Mouse (Mus musculus) bone marrow macrophage, adult 2 months (primary cell): Measurements from ENCODE around the gene Vps45. TPM values are rescaled to one million over a fixed set of nuclear protein-coding genes. Genes with fewer than 3 reads are reported as not detected.

Experiments used
- H3K27ac ChIP-seq: 2 replicates; pipeline ENCODE4 v1.5.1; 2012; ENCODE audit warnings: low read depth, low read length; ENCODE audit not compliant: insufficient read depth
- H3K4me1 ChIP-seq: 2 replicates; pipeline ENCODE4 v1.6.1; 2012; ENCODE audit warnings: low read length; ENCODE audit not compliant: control insufficient read depth, insufficient read depth
- H3K4me3 ChIP-seq: 2 replicates; pipeline ENCODE4 v1.5.1; 2012; ENCODE audit warnings: mild to moderate bottlenecking, low read length, moderate library complexity; ENCODE audit not compliant: insufficient read depth
- CTCF ChIP-seq: IDR thresholded peaks from 2 replicates; pipeline ENCODE4 v1.5.1; 2012; ENCODE audit warnings: low read depth, mild to moderate bottlenecking, low read length, moderate library complexity
- POLR2A ChIP-seq: IDR thresholded peaks from 2 replicates; pipeline ENCODE4 v1.6.1; 2012; ENCODE audit warnings: mild to moderate bottlenecking, low read depth, low read length, borderline replicate concordance
- polyA plus RNA-seq: library from polyadenylated mRNA; stranded (reverse); fragments of >200 nt; gene quantifications from 2 replicates; pipeline ENCODE4 v1.2.4, GENCODE M21; 2012; ENCODE audit not compliant: missing spikeins, insufficient read depth, insufficient read length

The Vps45 gene
- polyA plus RNA-seq, 1 experiment: 22.9 TPM

DNA sequence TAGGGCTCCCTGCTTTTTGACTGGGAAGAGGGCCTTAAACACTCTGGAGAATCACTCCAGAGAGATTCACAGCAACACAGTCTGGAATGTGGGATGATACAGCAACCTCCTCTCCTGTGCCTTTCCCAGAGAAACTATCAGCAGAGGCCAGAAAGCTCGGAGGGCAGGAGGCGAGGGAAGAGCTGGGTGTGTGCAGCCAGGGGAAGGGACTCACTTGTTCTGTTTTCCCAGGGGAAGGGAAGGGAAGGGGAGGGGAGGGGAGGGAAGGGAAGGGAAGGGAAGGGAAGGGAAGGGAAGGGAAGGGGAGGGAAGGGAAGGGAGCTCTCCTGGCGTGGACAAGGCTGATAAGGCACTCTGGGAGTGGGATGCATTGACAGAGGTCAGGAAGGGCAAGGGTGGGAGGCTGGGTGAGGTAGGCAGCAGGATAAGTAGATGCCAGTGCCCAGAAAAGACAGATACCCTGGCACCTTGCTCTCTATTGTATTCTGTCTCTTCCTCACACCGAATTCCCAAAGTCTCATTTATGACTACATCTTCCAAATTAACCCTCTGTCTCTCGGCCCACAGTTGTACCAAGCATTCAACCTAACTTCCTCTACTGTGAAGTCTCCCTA, 65.2 kb downstream of the Vps45 start:
- Histone ChIP-seq H3K27ac (peak overlapping the region; percentile 98), H3K4me3 (peak overlapping the region; percentile 92), H3K4me1 (peaks cover 65% of the 10 kb centered on the region)
- TF ChIP-seq CTCF (no peak), POLR2A (no peak)

DNA sequence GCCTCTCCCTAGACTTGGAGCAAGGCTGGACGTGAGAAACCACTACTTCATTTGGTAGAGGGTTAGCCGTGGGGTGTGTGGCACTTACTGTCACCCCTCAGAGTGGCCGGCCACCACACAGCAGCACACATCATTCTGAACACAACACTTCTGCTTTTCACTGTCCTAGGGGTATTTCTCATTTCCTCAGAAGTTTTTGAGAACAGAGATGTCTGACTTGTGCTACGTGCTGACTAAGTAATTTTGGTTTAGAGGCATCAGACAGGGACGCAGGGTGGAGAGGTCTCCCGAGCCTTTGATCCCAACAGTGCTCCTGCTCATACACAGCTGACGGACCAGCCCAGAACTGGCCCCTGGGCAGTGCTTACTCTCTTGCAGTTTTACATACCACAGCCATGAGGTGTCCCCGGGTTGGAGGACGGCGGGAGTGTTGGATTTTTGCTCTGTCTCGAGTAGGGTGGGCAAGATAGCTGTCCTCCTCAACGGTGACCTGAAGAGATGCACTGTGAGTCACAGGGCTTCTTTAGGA, 67.8 kb downstream of the Vps45 start:
- Histone ChIP-seq H3K27ac (peak overlapping the region; percentile 88), H3K4me3 (no peak overlapping the region), H3K4me1 (peaks cover 74% of the 10 kb centered on the region)
- TF ChIP-seq CTCF (no peak), POLR2A (no peak)

DNA sequence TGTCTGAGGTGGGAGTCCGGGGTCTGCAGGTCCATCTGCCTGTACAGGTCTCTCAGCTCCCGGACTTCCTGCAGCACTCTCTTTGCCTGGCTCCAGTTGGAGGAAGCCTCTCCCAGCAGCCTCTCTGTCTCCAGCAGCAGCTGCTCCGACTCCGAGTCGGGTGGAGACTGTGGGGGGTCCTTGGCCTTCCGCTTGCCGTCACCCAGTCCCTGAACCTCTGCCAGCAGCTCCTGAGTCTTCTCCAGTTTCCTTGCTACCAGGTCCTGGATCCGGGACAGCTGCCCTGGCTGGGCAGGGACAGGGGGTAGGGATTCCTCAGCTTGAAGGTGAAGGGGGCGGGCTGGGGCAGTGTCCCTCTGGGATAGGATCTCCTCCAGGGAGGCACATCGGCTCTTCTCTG, 69.3 kb downstream of the Vps45 start:
- peak overlapping the region; percentile 88; the same call in 1 of the 2 replicates for H3K27ac ChIP-seq
- no peak overlapping the region for H3K4me3 ChIP-seq
- TF ChIP-seq POLR2A (no peak), CTCF (no peak)
- H3K4me1 ChIP-seq: peaks cover 81% of the 10 kb centered on the region

DNA sequence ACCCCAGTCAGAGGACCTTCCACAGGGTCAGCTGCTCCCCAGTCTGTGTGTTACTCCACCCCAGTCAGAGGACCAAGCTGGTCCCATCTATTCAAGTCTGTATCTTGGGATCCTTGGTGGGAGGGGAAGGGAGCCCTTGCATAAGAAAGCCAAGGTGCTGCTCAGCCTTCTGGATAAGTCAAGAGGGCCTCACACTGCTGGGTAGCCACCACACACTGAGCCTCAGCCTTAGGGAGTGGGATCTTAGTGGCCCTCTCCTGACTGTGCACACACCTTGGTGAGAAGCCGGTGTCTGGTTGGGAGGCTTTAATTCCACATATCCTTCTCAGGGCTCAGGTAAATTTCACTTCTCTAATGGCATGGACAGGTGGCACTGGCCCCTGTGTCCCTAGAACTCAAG, 70.1 kb downstream of the Vps45 start:
- TF ChIP-seq CTCF: no peak
- TF ChIP-seq POLR2A: no peak
- peak overlapping the region; percentile 59 for H3K27ac ChIP-seq
- peaks cover 77% of the 10 kb centered on the region for H3K4me1 ChIP-seq
- H3K4me3 ChIP-seq: no peak overlapping the region

DNA sequence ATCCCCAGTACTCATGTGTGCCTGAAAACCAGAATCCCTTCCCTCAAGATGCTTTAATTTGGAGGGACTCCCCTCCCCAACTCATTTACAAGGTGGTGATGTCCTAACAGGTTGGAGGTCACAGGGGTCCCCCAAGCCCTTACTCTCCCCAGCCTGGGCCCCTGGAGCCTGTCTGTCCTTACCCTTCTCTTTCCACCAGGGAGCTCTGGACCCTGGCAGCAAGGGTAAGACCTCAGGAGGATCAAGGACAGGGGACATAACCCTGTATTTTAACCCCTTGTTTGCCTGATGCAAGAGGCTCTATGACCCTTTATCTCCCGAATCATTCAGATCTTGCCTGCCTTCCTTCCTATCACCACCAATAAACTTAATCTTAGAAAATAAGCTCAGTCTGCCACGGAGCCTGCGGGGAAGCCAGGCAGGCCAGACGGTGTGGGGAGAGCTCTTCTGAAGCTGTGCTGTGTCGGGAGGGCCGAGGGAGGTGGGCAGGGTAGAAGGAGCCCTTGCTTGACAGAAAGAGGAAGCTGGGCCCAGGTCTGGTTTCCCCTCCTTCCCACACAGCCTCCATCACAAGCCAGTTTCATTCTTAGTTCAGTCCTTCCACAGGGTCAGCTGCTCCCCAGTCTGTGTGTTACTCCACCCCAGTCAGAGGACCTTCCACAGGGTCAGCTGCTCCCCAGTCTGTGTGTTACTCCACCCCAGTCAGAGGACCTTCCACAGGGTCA, 70.7 kb downstream of the Vps45 start:
- no peak; the same call in 1 of the 2 replicates for TF ChIP-seq CTCF
- no peak for TF ChIP-seq POLR2A
- Histone ChIP-seq H3K4me1 (peaks cover 73% of the 10 kb centered on the region), H3K4me3 (no peak overlapping the region), H3K27ac (peak overlapping the region; percentile 80)

DNA sequence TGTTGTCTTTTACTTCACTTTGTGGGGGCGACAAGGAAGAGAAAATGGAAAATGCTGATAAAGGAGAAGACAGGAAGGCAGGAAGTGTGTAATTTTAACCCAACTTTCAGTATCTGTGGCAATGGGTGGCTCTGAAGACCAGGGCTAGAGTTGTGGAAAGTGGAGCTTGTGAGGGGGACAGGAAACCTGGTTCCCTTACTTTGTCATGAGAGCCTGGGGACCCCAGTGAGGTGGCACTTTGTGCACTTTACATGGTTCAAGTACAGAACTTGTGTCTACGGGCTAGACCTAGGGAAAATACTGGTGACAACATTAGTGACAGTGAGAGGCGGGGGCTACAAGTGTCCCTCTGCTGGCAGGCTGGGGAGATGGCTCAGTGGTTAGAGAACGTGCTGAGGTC, 71.3 kb downstream of the Vps45 start:
- H3K4me3 ChIP-seq: no peak overlapping the region
- peaks cover 67% of the 10 kb centered on the region for H3K4me1 ChIP-seq
- H3K27ac ChIP-seq: peak overlapping the region; percentile 80
- TF ChIP-seq POLR2A: no peak
- peak; percentile 37; the same call in 1 of the 2 replicates for TF ChIP-seq CTCF

DNA sequence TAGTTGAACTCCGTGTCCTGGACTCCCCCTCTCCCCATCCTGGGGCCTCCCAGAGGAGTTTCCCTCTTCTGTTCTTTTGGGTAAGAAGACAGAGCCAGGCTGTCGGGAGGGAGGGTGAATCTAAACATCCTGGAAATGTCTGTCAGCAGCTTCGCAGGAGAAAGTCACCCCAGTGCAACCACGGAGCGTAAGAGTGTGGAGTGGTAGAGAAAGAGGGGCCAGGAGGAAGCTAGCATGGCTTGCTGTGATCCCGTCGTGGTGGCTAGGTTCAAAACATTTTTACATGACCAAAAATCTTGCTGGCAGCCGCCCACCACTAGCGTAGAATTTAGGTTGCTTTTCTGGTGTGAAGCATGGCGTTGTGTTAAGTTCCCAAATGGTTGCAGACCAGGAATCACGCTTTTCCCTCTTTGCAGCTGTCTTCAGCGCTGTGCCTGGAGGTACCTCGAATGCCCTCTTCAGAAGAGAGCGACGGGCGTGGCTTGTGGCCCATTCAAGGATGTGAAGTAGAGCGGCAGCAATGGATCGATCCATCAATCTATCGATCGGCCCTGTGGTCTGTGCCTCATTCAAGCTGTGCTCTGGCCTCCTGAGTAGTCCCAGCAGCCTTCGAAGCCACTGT, 72.2 kb downstream of the Vps45 start:
- TF ChIP-seq POLR2A: no peak
- no peak for TF ChIP-seq CTCF
- H3K4me1 ChIP-seq: peaks cover 62% of the 10 kb centered on the region
- peak overlapping the region; percentile 80 for H3K27ac ChIP-seq
- no peak overlapping the region for H3K4me3 ChIP-seq

DNA sequence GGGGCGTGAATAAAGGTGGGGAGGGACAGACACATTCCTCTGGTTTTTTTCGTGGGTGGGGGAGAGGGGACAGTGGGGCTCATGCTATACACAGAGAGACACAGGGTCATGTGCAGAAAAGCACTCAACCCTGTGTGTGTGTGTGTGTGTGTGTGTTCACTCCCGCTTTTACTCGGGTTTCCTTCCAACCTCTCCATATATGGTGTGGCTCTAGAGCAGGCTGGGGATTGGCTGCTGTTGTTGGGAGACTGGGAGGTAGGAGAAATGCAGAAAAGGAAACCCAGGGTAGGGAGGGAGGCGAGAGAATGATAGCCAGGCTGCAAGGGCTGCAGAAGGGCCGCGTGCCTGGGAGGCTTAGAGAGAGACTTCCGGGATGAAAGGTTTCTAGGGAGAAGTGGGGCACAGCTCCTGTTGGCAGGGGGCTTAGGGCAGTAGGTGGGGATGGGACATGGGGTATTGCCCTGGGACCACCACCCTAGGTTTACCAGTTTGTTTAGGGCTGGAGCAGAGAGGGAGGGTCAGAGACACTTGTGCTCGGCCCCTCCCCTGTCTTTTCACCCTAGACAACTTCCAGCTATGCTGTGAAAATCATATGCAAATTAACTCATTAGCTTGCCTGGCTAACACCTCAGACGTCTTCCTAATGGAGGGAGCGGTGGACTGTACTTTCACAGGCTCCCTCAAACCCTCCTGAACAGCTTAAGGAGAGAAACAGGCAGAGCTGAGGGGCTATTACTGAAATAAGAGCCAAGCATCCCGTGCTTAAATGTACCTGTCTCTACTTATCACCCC, 72.9 kb downstream of the Vps45 start:
- Histone ChIP-seq H3K4me3 (no peak overlapping the region), H3K4me1 (peaks cover 59% of the 10 kb centered on the region), H3K27ac (peak overlapping the region; percentile 80)
- TF ChIP-seq POLR2A (no peak), CTCF (no peak)

DNA sequence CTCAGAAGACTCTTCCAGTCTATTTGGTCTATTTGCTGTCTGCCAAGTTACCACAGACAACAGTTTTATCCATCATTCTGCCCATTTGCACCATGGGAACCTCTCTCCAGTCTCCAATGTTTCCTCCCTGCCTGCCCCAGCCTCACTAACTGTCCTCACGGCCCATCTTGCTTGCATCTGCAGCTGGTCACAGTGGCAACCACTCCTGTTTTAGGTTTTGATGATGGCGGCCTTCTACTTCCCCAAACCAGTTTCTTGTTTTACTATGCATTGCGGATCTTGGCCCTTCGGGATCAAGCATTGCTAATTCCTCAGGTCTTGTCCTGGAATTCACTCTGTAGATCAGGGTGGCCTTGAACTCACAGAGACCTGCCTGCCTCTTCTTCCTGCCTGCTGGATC, 76.1 kb downstream of the Vps45 start:
- TF ChIP-seq POLR2A (no peak), CTCF (no peak)
- Histone ChIP-seq H3K4me3 (no peak overlapping the region), H3K27ac (no peak overlapping the region), H3K4me1 (peaks cover 47% of the 10 kb centered on the region)
